Mouse (Mus musculus) lung, adult 10 weeks (tissue): ENCODE measurements around the gene Heatr5b. TPM values are rescaled to one million over a fixed set of nuclear protein-coding genes. Genes with fewer than 3 reads are reported as not detected.

Experiments used
- polyA plus RNA-seq: library from polyadenylated mRNA; stranded (reverse); fragments of 350-450 nt; fragmentation: Illumina TruSeq; extraction: RNeasy Lipid Tissue Mini Kit (QIAGEN cat#74804); gene quantifications from one replicate; pipeline ENCODE4 v1.2.3, GENCODE M21; 2014; ENCODE audit warnings: low read depth, low replicate concordance; ENCODE audit not compliant: insufficient read depth

The Heatr5b gene
- 9.7 TPM for polyA plus RNA-seq

DNA sequence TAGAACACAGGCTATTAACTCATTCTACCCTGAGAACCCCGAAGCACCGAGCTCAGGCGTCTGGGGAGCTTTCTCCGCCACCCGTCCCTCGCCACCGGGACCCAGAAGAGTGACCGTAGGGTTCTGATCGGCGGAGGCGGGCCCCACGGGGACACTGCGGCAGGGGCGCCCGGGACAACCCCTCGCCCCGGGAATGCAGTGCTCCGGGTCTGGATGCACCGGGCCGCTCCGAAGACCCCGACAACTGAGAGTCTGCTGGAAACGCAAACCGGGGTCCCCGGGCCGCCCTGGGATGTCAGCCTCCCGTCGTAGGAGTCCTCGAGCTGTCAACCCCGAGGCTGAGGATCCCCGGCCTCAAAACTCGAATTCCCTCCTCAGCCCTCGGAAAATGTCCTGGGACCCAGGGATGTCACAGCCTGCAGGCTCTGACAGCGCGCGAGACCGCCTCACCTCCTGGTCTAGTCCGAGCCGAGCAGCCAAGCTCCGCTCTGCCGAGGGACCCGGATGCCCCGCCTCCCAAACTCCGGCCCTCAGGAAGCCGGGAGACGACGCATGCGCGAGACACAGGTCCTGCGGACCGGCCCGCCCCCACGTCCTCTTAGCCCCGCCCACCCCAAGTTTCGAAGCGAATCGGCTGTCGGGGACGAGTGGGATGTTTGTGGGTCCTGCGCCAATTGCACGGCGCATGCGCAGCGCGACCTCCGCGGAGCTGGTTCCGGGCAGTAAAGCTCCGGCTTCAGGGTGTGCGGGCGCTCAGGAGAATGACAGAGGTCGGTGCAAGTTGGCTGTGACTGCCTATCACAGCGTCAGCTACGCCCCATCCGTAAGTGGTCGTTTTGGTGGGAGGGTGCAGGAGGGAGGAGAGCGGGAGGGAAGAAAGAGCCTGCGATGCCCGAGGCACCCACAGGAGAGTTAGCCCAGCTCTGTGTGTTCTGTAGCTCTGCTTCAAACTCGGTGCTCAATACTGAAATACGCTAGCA is at the start of gene Heatr5b, which contains the start of gene Gpatch11:
TSS of gene Heatr5b (minus strand) at position 509 of the 980 bp plus-strand sequence.
TSS of gene Gpatch11 (plus strand) at position 712 of the 980 bp plus-strand sequence.

DNA sequence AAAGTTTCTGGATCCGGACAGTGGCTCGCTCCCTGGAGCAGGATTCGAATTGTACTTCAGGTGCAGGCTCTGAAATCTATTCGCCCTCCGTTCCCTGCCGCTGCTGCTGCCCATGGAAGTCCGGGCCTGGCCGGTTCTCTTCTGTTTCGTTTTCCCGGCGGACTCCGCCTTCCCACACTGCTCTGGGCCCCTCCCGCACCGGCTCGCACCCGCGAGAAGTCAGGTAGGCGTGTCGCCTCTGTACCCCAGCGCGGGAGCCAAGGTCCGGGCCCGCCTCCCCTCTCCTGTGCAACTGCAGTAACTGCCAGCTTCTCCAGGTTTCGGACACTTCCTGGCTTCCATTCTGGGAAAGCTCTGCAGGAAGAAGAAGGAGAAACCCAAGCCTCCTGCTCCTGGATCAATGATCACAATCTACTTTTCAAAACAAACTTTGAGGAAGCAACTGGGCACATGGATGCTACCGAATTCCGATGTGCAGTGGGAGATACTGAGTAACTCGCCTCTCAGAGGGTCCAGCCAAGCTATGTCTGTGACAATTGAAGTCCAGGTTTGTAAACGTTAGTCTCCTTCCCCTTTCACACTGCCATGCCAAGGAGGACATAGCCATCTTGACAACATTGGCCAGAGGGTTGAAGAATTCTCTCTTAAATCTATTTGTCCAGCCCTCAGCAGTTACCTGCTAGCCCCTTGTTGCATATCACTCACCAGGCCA is 47.4 kb upstream of the Heatr5b start, which contains the start of gene Eif2ak2:
TSS of gene Eif2ak2 (minus strand) at position 173 of the 712 bp plus-strand sequence.

DNA sequence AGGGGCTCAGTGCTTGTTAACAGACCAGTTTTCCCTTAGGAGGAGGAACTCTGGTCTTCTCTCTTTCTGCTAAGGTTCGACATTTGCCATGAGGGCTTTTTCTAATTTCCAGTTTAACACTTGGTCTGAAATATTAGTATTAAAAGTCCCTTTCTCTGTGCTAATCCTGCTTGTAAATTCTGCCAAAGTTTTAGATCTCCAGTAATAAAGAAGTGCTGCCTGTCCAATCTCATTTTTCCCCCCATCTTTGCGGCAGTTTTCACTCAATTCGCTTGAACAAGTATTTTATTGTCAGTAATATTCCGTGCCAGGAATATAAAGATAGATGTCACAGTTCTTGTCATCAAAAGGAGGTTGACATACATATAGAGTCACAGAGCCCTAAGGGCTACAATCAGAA is 98.1 kb downstream of the Heatr5b start, which contains the start of gene Strn:
TSS of gene Strn (minus strand) at position 101 of the 400 bp plus-strand sequence.

Other genes starting within 250 kb of the Heatr5b start
- gene Strn, start 98.2 kb downstream of the Heatr5b start, polyA plus RNA-seq: 4.1 TPM
- gene Gpatch11, start 203 bp upstream of the Heatr5b start, polyA plus RNA-seq: 13.7 TPM
- 5.6 TPM for gene Eif2ak2, start 47.2 kb upstream of the Heatr5b start, polyA plus RNA-seq
- not detected for gene Sult6b1, start 71.6 kb upstream of the Heatr5b start, polyA plus RNA-seq
- gene Cebpzos, start 81.1 kb upstream of the Heatr5b start, polyA plus RNA-seq: 45.2 TPM
- 19.1 TPM for gene Cebpz, start 101.7 kb upstream of the Heatr5b start, polyA plus RNA-seq
- 29.8 TPM for gene Ndufaf7, start 101.8 kb upstream of the Heatr5b start, polyA plus RNA-seq
- 18.0 TPM for gene Prkd3, start 185.5 kb upstream of the Heatr5b start, polyA plus RNA-seq
- 11.4 TPM for gene Qpct, start 216.5 kb upstream of the Heatr5b start, polyA plus RNA-seq